Mouse (Mus musculus): ENCODE data around the gene Ces2h. TPM values are rescaled to one million over a fixed set of nuclear protein-coding genes. Genes with fewer than 3 reads are reported as not detected.

The Ces2h gene
- polyA plus RNA-seq, 1 experiment from 2014 or later = not detected

DNA sequence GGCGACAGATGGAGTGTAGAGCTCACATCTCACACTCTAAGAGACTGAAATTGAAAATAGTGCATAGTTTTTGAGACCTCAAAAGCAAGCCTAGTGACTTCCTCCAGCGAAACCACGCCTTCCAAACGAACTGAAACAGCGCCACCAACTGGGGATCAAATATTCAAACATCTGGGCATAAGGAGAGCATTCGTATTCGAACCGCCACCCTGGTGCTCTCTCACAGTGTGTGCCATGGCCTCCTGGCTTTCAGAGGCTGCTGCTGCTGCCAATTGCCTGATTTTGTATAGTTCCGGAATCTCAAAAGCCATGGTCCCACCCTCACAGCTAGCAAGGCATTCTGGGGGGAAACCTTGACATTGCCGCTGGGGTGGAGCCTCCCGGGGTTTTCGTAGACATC, 10.5 kb downstream of the Ces2h start:
- no peak overlapping the region for H3K9ac ChIP-seq (ENCODE audit: low read length)
- no peak for DNase-seq (ENCODE audit: low spot score, missing footprints)

DNA sequence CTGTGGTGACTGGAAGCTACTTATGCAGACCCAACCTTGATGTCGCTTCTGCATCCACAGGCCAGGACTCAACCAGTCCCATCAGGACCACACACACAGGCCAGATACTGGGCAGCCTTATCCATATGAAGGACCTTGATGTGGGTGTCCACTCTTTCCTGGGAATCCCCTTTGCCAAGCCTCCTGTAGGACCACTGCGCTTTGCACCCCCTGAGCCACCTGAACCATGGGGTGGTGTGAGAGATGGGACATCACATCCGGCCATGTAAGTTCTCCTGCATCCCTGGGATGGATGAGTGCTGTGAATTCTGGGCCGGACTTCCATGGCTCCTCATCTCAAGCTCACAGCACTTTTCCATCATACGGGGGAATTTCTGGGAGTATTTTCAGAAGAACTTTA, 13.7 kb downstream of the Ces2h start:
- Histone ChIP-seq H3K36me3 (ENCODE audit: control insufficient read depth, insufficient read depth, low read length) (no peaks in the 10 kb centered on the region), H3K27me3 (ENCODE audit: control insufficient read depth, insufficient read depth, low read length) (no peaks in the 10 kb centered on the region), H3K4me3 (ENCODE audit: low read depth, low read length) (no peak overlapping the region), H3K9ac (ENCODE audit: low read length) (no peak overlapping the region), H3K4me2 (no peak overlapping the region), H3K4me1 (ENCODE audit: control insufficient read depth, insufficient read depth, low read length) (no peaks in the 10 kb centered on the region), H3K9me3 (ENCODE audit: control insufficient read depth, low read length) (no peaks in the 10 kb centered on the region), H3K27ac (ENCODE audit: low read depth, low read length) (no peak overlapping the region)
- no peak for ATAC-seq (ENCODE audit: low FRiP score)
- 92% methylated on average over 5 of the region's 5 CpGs for WGBS
- DNase-seq (ENCODE audit: low spot score, missing footprints) = no peak

More for the DNA sequence above, 10.5 kb downstream of the Ces2h start:
- Histone ChIP-seq H3K27ac (ENCODE audit: low read depth, low read length) (no peak overlapping the region), H3K36me3 (ENCODE audit: control insufficient read depth, insufficient read depth, low read length) (no peaks in the 10 kb centered on the region), H3K4me2 (no peak overlapping the region), H3K4me3 (ENCODE audit: low read depth, low read length) (no peak overlapping the region), H3K9me3 (ENCODE audit: control insufficient read depth, low read length) (peaks cover 2% of the 10 kb centered on the region; the same call in 1 of the 2 replicates), H3K4me1 (ENCODE audit: control insufficient read depth, insufficient read depth, low read length) (no peaks in the 10 kb centered on the region), H3K27me3 (ENCODE audit: control insufficient read depth, insufficient read depth, low read length) (no peaks in the 10 kb centered on the region)
- 74% methylated on average over 12 of the region's 12 CpGs for WGBS
- no peak for ATAC-seq (ENCODE audit: low FRiP score)

DNA sequence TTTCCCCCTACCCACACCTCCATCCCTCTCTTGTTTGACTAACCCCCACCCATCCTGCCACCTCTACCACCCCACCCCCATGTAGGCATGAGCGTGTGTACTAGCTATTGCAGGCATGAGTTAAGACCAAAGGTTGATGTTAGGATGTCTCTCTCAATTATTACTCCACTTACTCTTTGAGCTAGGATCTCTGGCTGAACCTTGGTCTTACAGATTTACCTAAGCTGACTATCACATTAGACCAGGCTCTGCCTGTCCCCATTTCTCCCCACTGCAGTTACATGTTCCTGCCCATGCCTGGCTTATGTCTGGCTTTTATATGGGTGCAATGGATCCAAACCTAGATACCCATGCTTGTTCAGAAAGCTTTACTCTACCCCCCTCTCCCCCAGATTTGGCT, 21.3 kb downstream of the Ces2h start:
- DNase-seq (ENCODE audit: low spot score, missing footprints) = no peak
- 93% methylated on average over 1 of the region's 1 CpGs for WGBS
- Histone ChIP-seq H3K9me3 (ENCODE audit: control insufficient read depth, low read length) (no peaks in the 10 kb centered on the region), H3K9ac (ENCODE audit: low read length) (no peak overlapping the region), H3K27ac (ENCODE audit: low read depth, low read length) (no peak overlapping the region), H3K4me2 (no peak overlapping the region), H3K4me3 (ENCODE audit: low read depth, low read length) (no peak overlapping the region), H3K27me3 (ENCODE audit: control insufficient read depth, insufficient read depth, low read length) (no peaks in the 10 kb centered on the region), H3K36me3 (ENCODE audit: control insufficient read depth, insufficient read depth, low read length) (no peaks in the 10 kb centered on the region), H3K4me1 (ENCODE audit: control insufficient read depth, insufficient read depth, low read length) (no peaks in the 10 kb centered on the region)
- no peak for ATAC-seq (ENCODE audit: low FRiP score)

DNA sequence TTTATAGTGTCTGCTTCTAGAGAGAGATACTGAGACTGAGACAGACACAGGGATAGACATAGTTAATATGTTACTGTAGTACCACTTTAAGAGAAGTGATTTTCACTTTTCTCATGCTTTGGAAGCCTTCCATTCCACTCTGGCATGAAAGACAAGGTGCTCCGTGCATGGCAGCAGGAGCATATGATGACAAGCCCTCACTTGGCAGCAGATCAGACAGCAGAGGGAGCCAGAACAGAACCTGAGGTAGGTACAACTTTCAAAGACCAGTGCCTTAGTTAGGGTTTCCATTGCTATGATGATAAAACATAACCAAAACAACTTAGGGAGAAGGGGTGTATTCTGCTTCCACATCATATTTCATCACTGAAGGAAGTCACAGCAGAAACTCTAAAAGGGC, 22.4 kb downstream of the Ces2h start:
- H3K36me3 ChIP-seq (ENCODE audit: control insufficient read depth, insufficient read depth, low read length) = no peaks in the 10 kb centered on the region
- no peak overlapping the region for H3K27ac ChIP-seq (ENCODE audit: low read depth, low read length)
- H3K9ac ChIP-seq (ENCODE audit: low read length) = no peak overlapping the region
- ATAC-seq (ENCODE audit: low FRiP score) (no peak), DNase-seq (ENCODE audit: low spot score, missing footprints) (no peak)
- no peaks in the 10 kb centered on the region for H3K9me3 ChIP-seq (ENCODE audit: control insufficient read depth, low read length)
- WGBS = 61% methylated on average over 1 of the region's 1 CpGs
- no peaks in the 10 kb centered on the region for H3K4me1 ChIP-seq (ENCODE audit: control insufficient read depth, insufficient read depth, low read length)
- H3K4me2 ChIP-seq = no peak overlapping the region
- no peak overlapping the region for H3K4me3 ChIP-seq (ENCODE audit: low read depth, low read length)
- H3K27me3 ChIP-seq (ENCODE audit: control insufficient read depth, insufficient read depth, low read length) = no peaks in the 10 kb centered on the region

DNA sequence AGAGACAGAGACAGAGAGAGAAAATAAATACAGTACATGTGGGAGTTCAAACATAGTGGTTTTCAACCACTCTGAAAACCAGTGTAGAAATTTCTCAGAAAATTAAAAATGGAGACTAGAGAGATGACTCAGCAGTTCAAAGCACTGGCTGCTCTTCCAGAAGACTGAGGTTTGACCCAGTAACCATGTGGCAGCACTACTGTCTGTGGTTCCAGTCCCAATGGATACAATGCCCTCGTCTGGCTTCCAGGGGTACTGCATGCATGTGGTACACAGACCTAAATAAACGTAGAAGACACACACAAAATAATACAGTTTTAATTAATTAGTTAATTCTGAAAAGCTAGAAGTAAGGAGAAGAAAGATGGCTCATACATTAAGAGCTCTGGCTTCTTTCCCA, 24.4 kb downstream of the Ces2h start:
- WGBS = 54% methylated on average over 2 of the region's 2 CpGs
- Histone ChIP-seq H3K4me2 (no peak overlapping the region), H3K4me3 (ENCODE audit: low read depth, low read length) (no peak overlapping the region), H3K4me1 (ENCODE audit: control insufficient read depth, insufficient read depth, low read length) (no peaks in the 10 kb centered on the region), H3K27me3 (ENCODE audit: control insufficient read depth, insufficient read depth, low read length) (no peaks in the 10 kb centered on the region), H3K9ac (ENCODE audit: low read length) (no peak overlapping the region), H3K27ac (ENCODE audit: low read depth, low read length) (no peak overlapping the region), H3K9me3 (ENCODE audit: control insufficient read depth, low read length) (no peaks in the 10 kb centered on the region), H3K36me3 (ENCODE audit: control insufficient read depth, insufficient read depth, low read length) (no peaks in the 10 kb centered on the region)
- ATAC-seq (ENCODE audit: low FRiP score) = no peak
- peak; percentile 82 for DNase-seq (ENCODE audit: low spot score, missing footprints)

DNA sequence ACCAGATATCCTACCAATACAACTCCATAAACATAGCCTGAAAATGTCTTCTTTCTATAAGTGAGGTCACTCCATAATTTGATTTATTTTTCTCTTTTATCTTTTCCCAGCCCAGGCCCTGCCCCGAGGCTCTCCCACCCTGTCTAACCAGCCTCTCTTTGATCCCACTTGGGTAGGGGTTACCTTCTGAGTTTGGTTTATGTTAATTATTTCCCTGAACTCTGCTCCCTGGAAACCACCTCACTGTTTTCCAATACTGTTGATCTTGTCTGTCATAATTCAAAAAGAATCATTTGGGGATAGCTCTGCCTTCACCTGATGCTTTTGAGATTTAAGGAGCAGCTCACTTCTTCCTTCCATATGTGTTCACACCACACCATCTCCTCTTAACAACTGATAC, 42.9 kb downstream of the Ces2h start:
- no peak for DNase-seq (ENCODE audit: low spot score, missing footprints)
- no peak for ATAC-seq (ENCODE audit: low FRiP score)
- no peaks in the 10 kb centered on the region for H3K4me1 ChIP-seq (ENCODE audit: control insufficient read depth, insufficient read depth, low read length)
- no peak overlapping the region for H3K9ac ChIP-seq (ENCODE audit: low read length)
- H3K9me3 ChIP-seq (ENCODE audit: control insufficient read depth, low read length) = no peaks in the 10 kb centered on the region
- no peak overlapping the region for H3K4me2 ChIP-seq
- no peaks in the 10 kb centered on the region for H3K36me3 ChIP-seq (ENCODE audit: control insufficient read depth, insufficient read depth, low read length)
- 72% methylated on average over 1 of the region's 1 CpGs for WGBS
- H3K27ac ChIP-seq (ENCODE audit: low read depth, low read length) = no peak overlapping the region
- H3K27me3 ChIP-seq (ENCODE audit: control insufficient read depth, insufficient read depth, low read length) = no peaks in the 10 kb centered on the region
- H3K4me3 ChIP-seq (ENCODE audit: low read depth, low read length) = no peak overlapping the region

DNA sequence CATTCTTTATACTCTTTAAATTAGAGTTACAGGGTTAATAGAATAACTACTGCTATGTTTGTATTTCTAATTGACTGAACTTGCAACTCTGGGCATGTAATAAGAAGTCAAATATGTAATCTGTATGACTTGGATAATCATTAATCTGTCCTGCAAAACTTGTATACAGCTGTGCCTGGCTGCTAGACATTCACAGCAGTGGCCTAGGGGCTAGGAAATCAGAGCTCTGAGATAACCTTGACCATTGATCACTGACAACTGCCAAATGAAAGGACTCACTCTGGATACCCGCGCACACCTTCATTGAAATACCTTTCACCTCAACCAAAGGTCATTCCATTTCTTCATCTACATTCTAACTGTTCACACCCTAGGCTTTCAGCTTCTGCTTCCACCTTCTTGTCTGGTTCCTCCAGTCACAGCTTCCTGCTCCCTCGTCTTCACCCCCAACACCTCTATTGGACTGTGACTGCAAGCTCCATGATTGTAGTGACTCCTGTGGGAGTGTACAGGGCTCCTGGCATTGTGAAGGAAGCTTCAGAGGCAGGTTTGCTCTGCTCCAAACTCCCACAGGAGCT, 45.3 kb downstream of the Ces2h start:
- no peak overlapping the region for H3K27ac ChIP-seq (ENCODE audit: low read depth, low read length)
- 85% methylated on average over 3 of the region's 3 CpGs for WGBS
- ATAC-seq (ENCODE audit: low FRiP score) = no peak

DNA sequence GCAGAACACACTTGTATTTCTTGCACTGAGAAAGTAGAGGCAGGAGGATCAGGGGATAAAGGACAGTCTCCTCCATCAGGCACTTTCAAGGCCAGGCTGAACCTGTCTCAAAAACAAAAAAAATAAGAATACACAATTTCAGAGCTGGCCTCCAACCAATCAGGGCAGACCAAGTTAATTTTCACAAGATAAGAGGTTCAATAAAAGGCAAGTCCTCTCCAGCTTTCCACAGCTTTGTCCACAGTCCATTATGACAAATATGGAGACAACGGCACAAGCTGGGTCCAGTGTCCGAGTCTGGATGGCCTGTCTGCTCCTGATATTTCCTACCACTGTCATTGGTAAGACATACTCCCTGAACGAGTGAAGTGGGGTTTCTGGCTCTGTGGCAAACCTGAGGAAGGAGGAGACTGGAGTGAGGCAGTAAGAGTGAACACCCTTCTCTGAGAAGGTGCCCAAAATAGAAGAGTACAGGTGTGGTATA, 47.8 kb downstream of the Ces2h start, which contains the start of gene Ces3a:
Ces3a (plus strand) TSS at position 231 of the 484 bp plus-strand sequence.
- H3K27ac ChIP-seq (ENCODE audit: low read depth, low read length) = no peak within 1 kb of the TSS
- no peak for DNase-seq (ENCODE audit: low spot score, missing footprints)
- H3K27me3 ChIP-seq (ENCODE audit: control insufficient read depth, insufficient read depth, low read length) = no peaks in the 10 kb centered on the region
- no peak within 1 kb of the TSS for H3K4me2 ChIP-seq
- 86% methylated on average over 3 of the region's 3 CpGs for WGBS
- H3K4me3 ChIP-seq (ENCODE audit: low read depth, low read length) = no peak within 1 kb of the TSS
- no peaks in the 10 kb centered on the region for H3K36me3 ChIP-seq (ENCODE audit: control insufficient read depth, insufficient read depth, low read length)
- no peak within 1 kb of the TSS for H3K9ac ChIP-seq (ENCODE audit: low read length)
- no peaks in the 10 kb centered on the region for H3K4me1 ChIP-seq (ENCODE audit: control insufficient read depth, insufficient read depth, low read length)
- no peaks in the 10 kb centered on the region for H3K9me3 ChIP-seq (ENCODE audit: control insufficient read depth, low read length)
- no peak for ATAC-seq (ENCODE audit: low FRiP score)

More for the DNA sequence above, 45.3 kb downstream of the Ces2h start:
- H3K9me3 ChIP-seq (ENCODE audit: control insufficient read depth, low read length) = no peaks in the 10 kb centered on the region
- H3K36me3 ChIP-seq (ENCODE audit: control insufficient read depth, insufficient read depth, low read length) = no peaks in the 10 kb centered on the region
- H3K4me2 ChIP-seq = no peak overlapping the region
- no peaks in the 10 kb centered on the region for H3K27me3 ChIP-seq (ENCODE audit: control insufficient read depth, insufficient read depth, low read length)
- DNase-seq (ENCODE audit: low spot score, missing footprints) = no peak
- H3K4me3 ChIP-seq (ENCODE audit: low read depth, low read length) = no peak overlapping the region
- H3K9ac ChIP-seq (ENCODE audit: low read length) = no peak overlapping the region
- H3K4me1 ChIP-seq (ENCODE audit: control insufficient read depth, insufficient read depth, low read length) = no peaks in the 10 kb centered on the region

DNA sequence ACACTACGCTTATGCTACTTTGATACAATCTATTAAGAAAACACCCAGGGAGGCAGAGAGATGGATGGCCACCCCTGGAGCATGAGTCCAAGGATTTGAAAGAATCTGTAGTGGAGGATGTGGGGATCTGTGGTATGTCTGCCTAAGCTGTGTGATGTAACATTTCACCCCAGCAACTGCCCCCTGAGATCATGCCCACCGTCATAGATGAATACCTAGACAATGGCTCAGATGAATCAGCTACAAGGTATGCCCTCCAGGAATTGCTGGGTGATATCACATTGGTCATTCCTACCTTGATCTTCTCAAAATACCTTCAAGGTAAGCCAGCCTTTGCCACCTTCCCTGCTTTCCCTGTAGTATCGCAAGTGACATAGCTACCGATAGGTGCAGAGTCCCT, 55.6 kb downstream of the Ces2h start:
- Histone ChIP-seq H3K27ac (ENCODE audit: low read depth, low read length) (no peak overlapping the region), H3K4me1 (ENCODE audit: control insufficient read depth, insufficient read depth, low read length) (no peaks in the 10 kb centered on the region), H3K27me3 (ENCODE audit: control insufficient read depth, insufficient read depth, low read length) (no peaks in the 10 kb centered on the region), H3K9me3 (ENCODE audit: control insufficient read depth, low read length) (no peaks in the 10 kb centered on the region), H3K4me3 (ENCODE audit: low read depth, low read length) (no peak overlapping the region), H3K4me2 (no peak overlapping the region), H3K36me3 (ENCODE audit: control insufficient read depth, insufficient read depth, low read length) (no peaks in the 10 kb centered on the region), H3K9ac (ENCODE audit: low read length) (no peak overlapping the region)
- DNase-seq (ENCODE audit: low spot score, missing footprints) (no peak), ATAC-seq (ENCODE audit: low FRiP score) (no peak)
- WGBS = 93% methylated on average over 4 of the region's 4 CpGs
